Mouse (Mus musculus) stomach, embryonic 15.5 days (tissue): ENCODE data around the gene Pgpep1. TPM values are rescaled to one million over a fixed set of nuclear protein-coding genes. Genes with fewer than 3 reads are reported as not detected.

Source experiments
- ATAC-seq: fragments of 200-750 bp; cut with Nextera tagmentation; 2 replicates; pipeline ENCODE4 v1.8.0; 2017; ENCODE audit warnings: low read depth, moderate number of reproducible peaks, moderate TSS enrichment; ENCODE audit not compliant: insufficient read depth, low FRiP score
- H3K27ac ChIP-seq: fragments of 300-500 bp; sonication (generic); 2 replicates; pipeline ENCODE4 v1.5.1; 2015; ENCODE audit warnings: mild to moderate bottlenecking, inconsistent platforms
- H3K27me3 ChIP-seq: fragments of 300-500 bp; sonication (generic); replicated peaks from 2 replicates; pipeline ENCODE4 v1.6.1; 2015; ENCODE audit warnings: inconsistent platforms
- H3K36me3 ChIP-seq: fragments of 300-500 bp; sonication (generic); 2 replicates; pipeline ENCODE4 v1.6.1; 2015; ENCODE audit warnings: inconsistent platforms
- H3K4me1 ChIP-seq: fragments of 300-500 bp; sonication (generic); 2 replicates; pipeline ENCODE4 v1.6.1; 2015; ENCODE audit warnings: inconsistent platforms
- H3K4me2 ChIP-seq: fragments of 300-500 bp; sonication (generic); 2 replicates; pipeline ENCODE4 v1.6.1; 2015; ENCODE audit warnings: mild to moderate bottlenecking, inconsistent platforms
- H3K4me3 ChIP-seq: fragments of 300-500 bp; sonication (generic); replicated peaks from 2 replicates; pipeline ENCODE4 v1.5.1; 2015; ENCODE audit warnings: inconsistent platforms
- H3K9ac ChIP-seq: fragments of 300-500 bp; sonication (generic); 2 replicates; pipeline ENCODE4 v1.6.1; 2015; ENCODE audit warnings: inconsistent platforms
- H3K9me3 ChIP-seq: fragments of 300-500 bp; sonication (generic); 2 replicates; pipeline ENCODE4 v1.6.1; 2016; ENCODE audit warnings: inconsistent platforms
- WGBS: fragments of 180-500 bp; shearing (Covaris S2); methylation state at CpG from one replicate; pipeline ENCODE4 v1.1.7; 2015; 5-methylcytosine and 5-hydroxymethylcytosine counted together
- polyA plus RNA-seq: library from polyadenylated mRNA; unstranded; fragments of >200 nt; fragmentation: Nextera tagmentation; extraction: Ambion mirVana; gene quantifications from 2 replicates; pipeline ENCODE4 v1.2.1, GENCODE M21; 2015

The Pgpep1 gene
- polyA plus RNA-seq, result 49.9 and 57.9 TPM in 2 replicates

DNA sequence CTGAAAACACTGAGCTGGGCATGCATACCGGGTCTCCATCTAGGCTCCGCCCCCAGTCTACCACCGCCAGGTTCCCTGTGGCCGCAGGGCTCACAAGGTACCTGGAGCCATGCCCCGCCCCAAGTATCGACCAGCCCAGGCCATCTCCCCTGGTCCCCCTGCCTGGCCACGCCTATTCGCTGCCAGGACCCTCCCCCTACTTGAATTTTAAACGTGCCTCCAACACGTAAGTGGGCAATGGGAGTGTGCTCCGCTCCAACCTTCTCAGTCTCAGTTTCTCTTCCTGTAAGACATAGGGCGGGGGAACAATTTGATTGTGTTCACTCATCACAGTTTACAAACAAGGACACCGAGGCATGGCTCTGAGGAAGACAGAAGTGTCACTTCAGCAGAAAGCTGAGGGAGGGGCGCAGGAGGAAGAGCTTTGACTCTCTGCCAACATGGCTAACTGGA, at the start of gene Pgpep1:
Pgpep1 (minus strand) TSS at position 116 of the 453 bp plus-strand sequence.
- peak; percentile 65 for ATAC-seq

DNA sequence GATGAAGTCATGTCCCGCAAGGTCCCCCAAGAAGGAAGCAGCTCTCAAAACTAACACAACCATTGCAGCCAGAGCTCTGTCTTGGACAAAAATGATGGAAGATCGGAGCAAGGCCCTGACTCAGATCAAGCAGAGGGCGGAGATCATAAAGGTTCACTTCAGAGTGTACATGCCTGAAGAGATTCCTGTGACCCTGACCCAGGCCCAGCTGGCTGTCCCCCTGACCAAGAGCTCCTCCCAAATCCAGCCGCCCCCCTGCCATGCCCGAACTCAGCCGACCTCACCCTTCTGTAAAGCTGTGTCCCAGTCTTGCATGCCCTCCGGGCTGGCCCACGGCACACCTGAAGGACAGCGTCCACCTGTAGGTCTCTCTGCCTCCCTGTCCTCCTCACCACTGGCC, 49.6 kb upstream of the Pgpep1 start:
- H3K4me3 ChIP-seq, result no peak overlapping the region
- no peak overlapping the region for H3K4me2 ChIP-seq
- no peaks in the 10 kb centered on the region for H3K36me3 ChIP-seq
- H3K4me1 ChIP-seq, result no peaks in the 10 kb centered on the region
- no peak for ATAC-seq
- no peaks in the 10 kb centered on the region for H3K9me3 ChIP-seq
- no peaks in the 10 kb centered on the region for H3K27me3 ChIP-seq
- H3K27ac ChIP-seq, result no peak overlapping the region
- 85% methylated on average over 9 of the region's 9 CpGs for WGBS
- no peak overlapping the region for H3K9ac ChIP-seq

More for the DNA sequence above, at the start of gene Pgpep1:
- Histone ChIP-seq H3K36me3 (peaks cover 3% of the 10 kb centered on the region; the same call in 1 of the 2 replicates), H3K4me3 (peak within 1 kb of the TSS; percentile 85), H3K4me2 (peak within 1 kb of the TSS; percentile 88), H3K4me1 (peaks cover 23% of the 10 kb centered on the region), H3K9ac (peak within 1 kb of the TSS; percentile 81), H3K27ac (peak within 1 kb of the TSS; percentile 90), H3K27me3 (no peaks in the 10 kb centered on the region), H3K9me3 (no peaks in the 10 kb centered on the region)
- 1% methylated on average over 14 of the region's 14 CpGs for WGBS

DNA sequence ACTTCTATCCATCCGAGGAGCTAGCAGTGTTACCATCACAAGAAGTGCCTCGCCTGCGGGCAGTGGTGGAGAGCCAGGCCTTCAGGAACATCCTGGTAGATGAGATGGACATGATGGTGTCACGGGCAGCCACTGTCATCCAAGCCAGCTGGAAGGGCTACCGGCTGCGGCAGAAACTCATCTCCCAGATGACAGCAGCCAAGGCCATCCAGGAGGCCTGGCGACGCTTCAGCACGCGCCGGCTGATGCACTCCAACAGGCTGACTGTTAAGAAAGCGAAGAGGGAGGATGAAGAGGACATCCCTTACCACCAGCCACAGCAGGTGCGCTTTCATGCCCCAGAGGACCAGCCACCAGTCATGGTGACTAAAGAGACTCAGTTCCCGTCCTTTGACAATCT, 48.1 kb upstream of the Pgpep1 start:
- H3K27ac ChIP-seq, result no peak overlapping the region
- H3K27me3 ChIP-seq, result no peaks in the 10 kb centered on the region
- H3K9me3 ChIP-seq, result no peaks in the 10 kb centered on the region
- no peak overlapping the region for H3K4me3 ChIP-seq
- no peaks in the 10 kb centered on the region for H3K36me3 ChIP-seq
- WGBS, result 88% methylated on average over 14 of the region's 14 CpGs
- no peak overlapping the region for H3K4me2 ChIP-seq
- no peak overlapping the region for H3K9ac ChIP-seq
- no peak for ATAC-seq
- no peaks in the 10 kb centered on the region for H3K4me1 ChIP-seq

DNA sequence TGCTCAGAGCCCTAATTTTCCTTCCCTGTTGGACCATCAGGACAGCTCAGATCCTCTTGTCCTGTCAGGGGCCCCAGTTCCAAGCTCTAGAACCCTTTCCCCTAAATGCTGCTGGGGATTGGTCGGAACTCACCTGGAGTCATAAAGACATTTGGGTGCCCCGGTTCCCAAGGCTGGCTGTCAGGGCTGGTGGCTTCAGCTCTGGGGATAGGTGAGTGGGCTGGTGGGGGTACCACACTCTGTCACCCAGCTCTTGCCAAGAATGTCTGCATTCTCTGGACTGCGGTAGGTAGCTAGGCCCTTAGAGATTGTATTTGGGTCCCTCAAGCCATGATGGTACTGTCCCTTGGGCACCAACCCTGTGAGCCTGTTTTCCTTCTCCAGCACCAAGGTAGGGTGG, 43.1 kb upstream of the Pgpep1 start, which contains the start of gene Iqcn:
Iqcn (plus strand) TSS at position 171 of the 400 bp plus-strand sequence.
- Histone ChIP-seq H3K36me3 (peaks cover 7% of the 10 kb centered on the region; the same call in 1 of the 2 replicates), H3K27ac (no peak within 1 kb of the TSS), H3K27me3 (no peaks in the 10 kb centered on the region), H3K4me3 (no peak within 1 kb of the TSS), H3K4me2 (no peak within 1 kb of the TSS), H3K9me3 (no peaks in the 10 kb centered on the region), H3K9ac (no peak within 1 kb of the TSS), H3K4me1 (peaks cover 10% of the 10 kb centered on the region)
- ATAC-seq, result no peak
- WGBS, result 91% methylated on average over 3 of the region's 3 CpGs

DNA sequence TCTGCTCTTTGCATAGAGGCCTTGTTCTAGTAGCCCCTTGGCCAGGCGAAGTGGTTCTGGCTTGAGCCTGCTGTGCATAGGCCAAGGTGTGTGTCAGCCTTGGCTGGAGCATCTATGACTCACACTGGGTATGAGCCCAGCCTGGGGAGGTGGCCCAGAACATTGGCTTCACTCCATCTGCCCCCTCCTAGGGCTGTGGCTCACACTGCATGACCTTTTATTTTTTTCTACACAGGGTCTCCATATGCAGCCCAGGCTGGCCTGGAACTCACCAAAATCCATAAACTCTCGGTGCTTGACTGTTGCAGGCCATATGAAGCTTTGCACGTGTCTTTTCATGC, 42.6 kb upstream of the Pgpep1 start:
- Histone ChIP-seq H3K27ac (no peak overlapping the region), H3K4me1 (peaks cover 11% of the 10 kb centered on the region), H3K27me3 (no peaks in the 10 kb centered on the region), H3K36me3 (peaks cover 7% of the 10 kb centered on the region; the same call in 1 of the 2 replicates), H3K9ac (no peak overlapping the region), H3K4me2 (no peak overlapping the region), H3K9me3 (no peaks in the 10 kb centered on the region), H3K4me3 (no peak overlapping the region)
- 67% methylated on average over 3 of the region's 3 CpGs for WGBS
- ATAC-seq, result no peak

DNA sequence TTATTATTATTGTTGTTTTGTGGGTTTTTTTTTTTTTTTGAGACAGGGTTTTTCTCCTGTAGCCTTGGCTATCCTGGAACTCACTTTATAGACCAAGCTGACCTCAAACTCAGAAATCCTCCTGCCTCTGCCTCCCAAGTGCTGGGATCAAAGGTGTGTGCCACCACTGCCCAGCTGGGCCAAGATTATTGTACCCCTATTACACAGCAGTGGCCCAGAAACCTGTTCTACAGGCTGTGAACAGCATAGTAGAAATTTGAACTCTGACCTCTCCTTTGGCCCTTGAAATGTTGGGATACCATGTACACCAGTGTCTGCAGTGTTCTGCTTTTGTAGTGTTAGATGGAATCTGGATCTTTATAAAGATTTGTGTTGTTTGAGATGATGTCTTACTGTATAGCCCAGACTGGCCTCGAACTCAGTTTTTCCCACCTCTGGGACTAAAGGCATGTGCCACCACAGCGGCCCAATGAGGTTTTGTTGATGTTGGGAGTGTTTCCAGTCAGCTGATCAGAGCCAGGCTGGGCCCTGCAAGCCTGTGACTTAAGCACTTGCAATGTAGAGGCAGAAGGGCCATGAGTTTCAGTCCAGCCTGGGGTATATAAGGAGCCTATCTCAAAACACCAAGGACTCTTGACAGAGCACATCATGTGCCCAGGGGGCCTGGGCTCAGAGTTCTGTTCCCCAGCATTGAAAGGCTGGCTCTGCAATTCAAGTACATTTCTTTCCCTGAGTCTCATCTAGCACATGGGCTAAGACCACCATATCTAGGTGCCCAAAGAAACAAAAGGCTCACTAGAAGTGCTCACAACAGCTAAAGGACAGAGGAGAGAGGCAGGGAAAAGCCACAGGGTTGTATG, 42.0 kb upstream of the Pgpep1 start:
- ATAC-seq, result no peak
- Histone ChIP-seq H3K9me3 (no peaks in the 10 kb centered on the region), H3K27me3 (no peaks in the 10 kb centered on the region), H3K27ac (no peak overlapping the region), H3K4me2 (peak overlapping the region; percentile 55; the same call in 1 of the 2 replicates), H3K36me3 (peaks cover 7% of the 10 kb centered on the region; the same call in 1 of the 2 replicates), H3K4me3 (no peak overlapping the region; the same call in 1 of the 2 replicates), H3K4me1 (peaks cover 17% of the 10 kb centered on the region), H3K9ac (no peak overlapping the region)
- WGBS, result 77% methylated on average over 2 of the region's 2 CpGs

DNA sequence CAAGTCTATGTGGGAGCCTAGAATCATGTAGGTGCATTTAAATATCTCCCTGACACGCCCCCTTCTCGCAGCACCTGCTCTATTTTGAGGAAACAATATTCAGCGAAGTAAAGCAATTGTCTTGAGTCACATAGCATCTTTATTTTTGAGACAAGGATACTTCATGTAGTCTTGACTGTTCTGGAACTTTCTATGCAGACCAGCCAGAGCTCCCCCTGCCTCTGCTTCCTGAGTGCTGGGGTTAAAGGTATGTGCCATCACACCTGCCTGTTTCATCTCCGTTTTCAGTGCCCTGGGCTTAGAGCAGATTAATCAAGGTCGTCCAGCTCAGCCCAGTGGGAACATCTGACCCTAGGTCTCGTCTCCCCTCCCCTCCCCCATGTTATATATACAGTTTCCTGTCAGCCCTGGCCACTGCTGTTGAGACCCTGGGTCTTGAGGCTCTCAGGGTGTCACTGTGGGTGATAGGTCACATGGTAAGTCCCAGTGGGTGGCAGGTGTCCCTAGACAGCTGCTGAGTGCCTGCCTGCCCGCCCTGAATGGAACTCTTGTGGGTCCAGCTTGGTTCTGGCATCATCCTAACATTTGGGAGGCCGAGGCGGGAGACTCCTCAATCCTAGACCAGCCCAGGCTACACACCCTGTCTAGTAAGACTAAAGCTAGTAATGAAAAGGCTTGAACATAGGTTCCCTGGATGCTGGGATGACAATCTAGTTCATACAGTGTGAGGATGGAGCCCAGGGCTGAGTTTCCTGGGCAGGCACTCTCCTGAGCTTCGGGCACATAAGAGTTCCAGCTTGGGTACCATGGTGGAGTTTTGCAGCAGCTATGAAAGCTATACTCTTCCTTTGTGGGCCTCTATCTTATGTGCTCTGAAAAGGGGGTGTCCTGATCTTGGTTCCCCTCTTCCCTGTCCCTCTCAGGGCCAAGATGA, 41.1 kb upstream of the Pgpep1 start:
- Histone ChIP-seq H3K9ac (no peak overlapping the region; the same call in 1 of the 2 replicates), H3K27ac (peak overlapping the region; percentile 99), H3K27me3 (no peaks in the 10 kb centered on the region), H3K4me1 (peaks cover 26% of the 10 kb centered on the region), H3K36me3 (peaks cover 7% of the 10 kb centered on the region; the same call in 1 of the 2 replicates), H3K4me3 (peak overlapping the region; percentile 96), H3K9me3 (no peaks in the 10 kb centered on the region), H3K4me2 (peak overlapping the region; percentile 55)
- WGBS, result 45% methylated on average over 10 of the region's 10 CpGs
- ATAC-seq, result no peak

DNA sequence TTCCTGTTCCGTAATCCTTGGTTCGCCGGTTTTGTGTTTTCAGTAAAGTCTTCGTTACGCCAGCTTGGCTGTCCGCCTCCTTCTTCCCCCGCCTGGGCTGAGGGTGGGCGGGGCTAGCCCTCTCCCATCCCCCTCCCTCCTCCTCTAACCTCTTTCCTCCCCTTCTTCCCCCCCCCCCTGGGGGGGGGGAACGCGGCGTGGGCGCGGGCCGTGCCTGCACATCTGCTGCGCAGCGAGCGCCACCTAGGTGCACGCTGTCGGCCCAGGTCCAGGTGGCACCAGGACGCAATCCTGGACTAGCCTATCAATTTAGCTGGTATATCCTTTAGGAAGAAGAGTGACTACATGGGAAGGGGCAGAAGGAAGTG, 40.4 kb upstream of the Pgpep1 start:
- no peaks in the 10 kb centered on the region for H3K27me3 ChIP-seq
- peaks cover 7% of the 10 kb centered on the region; the same call in 1 of the 2 replicates for H3K36me3 ChIP-seq
- peaks cover 34% of the 10 kb centered on the region for H3K4me1 ChIP-seq
- H3K27ac ChIP-seq, result peak overlapping the region; percentile 99
- H3K9ac ChIP-seq, result no peak overlapping the region; the same call in 1 of the 2 replicates
- H3K4me2 ChIP-seq, result peak overlapping the region; percentile 55
- H3K9me3 ChIP-seq, result no peaks in the 10 kb centered on the region
- 0% methylated on average over 18 of the region's 20 CpGs for WGBS
- H3K4me3 ChIP-seq, result peak overlapping the region; percentile 96
- ATAC-seq, result 0 out of 2 replicates have a peak, but pooled peaks have one; percentile 4

DNA sequence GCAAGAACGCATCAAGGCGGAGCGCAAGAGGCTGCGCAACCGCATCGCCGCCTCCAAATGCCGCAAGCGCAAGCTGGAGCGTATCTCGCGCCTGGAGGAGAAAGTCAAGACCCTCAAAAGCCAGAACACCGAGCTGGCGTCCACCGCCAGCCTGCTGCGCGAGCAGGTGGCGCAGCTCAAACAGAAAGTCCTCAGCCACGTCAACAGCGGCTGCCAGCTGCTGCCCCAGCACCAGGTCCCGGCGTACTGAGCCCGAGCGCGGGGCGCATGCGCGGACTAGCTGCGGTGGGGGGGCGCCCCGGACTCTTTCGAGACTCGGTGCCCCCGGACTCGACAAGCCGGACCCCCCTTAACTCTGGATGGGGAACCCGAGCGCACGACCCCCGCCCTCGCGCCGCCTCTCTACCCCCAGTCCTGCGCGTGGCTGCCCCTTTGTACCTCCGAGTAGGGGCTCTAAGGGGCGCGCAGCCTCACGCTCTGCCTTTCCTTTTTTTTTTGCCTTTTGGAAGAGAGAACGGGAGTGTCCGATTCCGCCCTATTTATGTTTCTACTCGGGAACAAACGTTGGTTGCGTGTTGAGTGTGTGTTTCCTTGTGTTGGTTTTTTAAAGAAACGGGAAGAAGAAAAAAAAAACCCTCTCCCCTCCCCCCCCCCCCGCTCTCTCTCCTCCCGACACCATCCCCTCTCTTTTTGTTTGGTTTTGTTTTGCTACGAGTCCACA, 39.8 kb upstream of the Pgpep1 start:
- H3K9me3 ChIP-seq, result no peaks in the 10 kb centered on the region
- no peak for ATAC-seq
- H3K9ac ChIP-seq, result peak overlapping the region; percentile 99
- no peaks in the 10 kb centered on the region for H3K27me3 ChIP-seq
- under 1% methylated on average over 59 of the region's 59 CpGs for WGBS
- peaks cover 7% of the 10 kb centered on the region; the same call in 1 of the 2 replicates for H3K36me3 ChIP-seq
- H3K4me1 ChIP-seq, result peaks cover 37% of the 10 kb centered on the region
- peak overlapping the region; percentile 96 for H3K4me3 ChIP-seq
- H3K27ac ChIP-seq, result peak overlapping the region; percentile 99
- H3K4me2 ChIP-seq, result peak overlapping the region; percentile 55

DNA sequence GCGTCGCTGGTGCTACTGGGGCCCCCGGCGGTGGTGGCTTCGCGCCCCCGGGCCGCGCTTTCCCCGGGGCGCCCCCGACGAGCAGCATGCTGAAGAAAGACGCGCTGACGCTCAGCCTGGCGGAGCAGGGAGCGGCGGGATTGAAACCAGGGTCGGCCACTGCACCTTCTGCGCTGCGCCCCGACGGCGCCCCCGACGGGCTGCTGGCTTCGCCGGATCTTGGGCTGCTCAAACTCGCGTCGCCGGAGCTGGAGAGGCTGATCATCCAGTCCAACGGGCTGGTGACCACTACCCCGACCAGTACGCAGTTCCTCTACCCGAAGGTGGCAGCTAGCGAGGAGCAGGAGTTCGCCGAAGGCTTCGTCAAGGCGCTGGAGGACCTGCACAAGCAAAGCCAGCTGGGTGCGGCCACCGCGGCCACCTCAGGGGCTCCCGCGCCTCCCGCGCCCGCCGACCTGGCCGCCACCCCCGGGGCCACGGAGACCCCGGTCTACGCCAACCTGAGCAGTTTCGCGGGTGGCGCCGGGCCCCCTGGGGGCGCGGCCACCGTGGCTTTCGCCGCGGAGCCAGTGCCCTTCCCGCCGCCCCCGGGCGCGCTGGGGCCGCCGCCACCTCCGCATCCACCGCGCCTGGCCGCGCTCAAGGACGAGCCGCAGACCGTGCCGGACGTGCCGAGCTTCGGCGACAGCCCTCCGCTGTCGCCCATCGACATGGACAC, 39.1 kb upstream of the Pgpep1 start:
- peaks cover 37% of the 10 kb centered on the region for H3K4me1 ChIP-seq
- H3K36me3 ChIP-seq, result peaks cover 7% of the 10 kb centered on the region; the same call in 1 of the 2 replicates
- H3K9ac ChIP-seq, result peak overlapping the region; percentile 99
- ATAC-seq, result peak; percentile 2; the same call in 1 of the 2 replicates
- H3K9me3 ChIP-seq, result no peaks in the 10 kb centered on the region
- H3K27me3 ChIP-seq, result no peaks in the 10 kb centered on the region
- peak overlapping the region; percentile 99 for H3K27ac ChIP-seq
- H3K4me2 ChIP-seq, result peak overlapping the region; percentile 55
- under 1% methylated on average over 86 of the region's 89 CpGs for WGBS
- H3K4me3 ChIP-seq, result peak overlapping the region; percentile 96
